Mouse (Mus musculus) cerebellum, adult 2 months (tissue): Measurements from ENCODE around the gene Pex11g.

ENCODE experiments used
- CTCF ChIP-seq: fragments of 200-500 bp; IDR thresholded peaks from 2 replicates; pipeline ENCODE4 v1.5.1; 2011; ENCODE audit warnings: low read depth, mild to moderate bottlenecking, control low read depth, low read length, moderate library complexity, borderline replicate concordance; ENCODE audit not compliant: insufficient read depth
- POLR2A ChIP-seq: fragments of 200-500 bp; IDR thresholded peaks from 2 replicates; pipeline ENCODE4 v1.6.1; 2011; ENCODE audit warnings: low read length, control low read depth, borderline replicate concordance; ENCODE audit not compliant: insufficient read depth

- no peak for TF ChIP-seq CTCF
- no peak for TF ChIP-seq POLR2A
These were observed 48.4 kb upstream of the Pex11g start for GRCm38 (mm10) chr8:3515771-3516417.
